Mouse (Mus musculus) kidney, adult 2 months (tissue): ENCODE measurements around the gene Fam214b.

ENCODE experiments used
- CTCF ChIP-seq: fragments of 200-500 bp; conservative IDR thresholded peaks from 2 replicates; pipeline ENCODE4 v1.5.1; 2011; ENCODE audit warnings: low read depth, mild to moderate bottlenecking, control low read depth, low read length, moderate library complexity, mixed read lengths; ENCODE audit not compliant: insufficient read depth, insufficient read length
- POLR2A ChIP-seq: fragments of 200-500 bp; IDR thresholded peaks from one replicate; pipeline ENCODE4 v1.6.1; 2011; ENCODE audit warnings: low read depth, low read length, control low read depth

GRCm38 (mm10) chr4:43057654-43058053, 11.6 kb upstream of the Fam214b start:
- TF ChIP-seq CTCF: no peak
- TF ChIP-seq POLR2A: no peak
